Mouse (Mus musculus): ENCODE results near the gene Ostc.

GRCm38 (mm10) chr3:130662496-130662895, 46.7 kb downstream of the Ostc start:
- TF ChIP-seq CTCF (IDR thresholded peaks at IDR 0.05; ENCODE audit: low read depth, low read length) (no peak), TAL1 (conservative IDR thresholded peaks at IDR 0.05; ENCODE audit: low read depth, low read length) (no peak), GATA1 (IDR thresholded peaks at IDR 0.05; ENCODE audit: borderline replicate concordance, low read length) (no peak), POLR2AphosphoS5 (IDR thresholded peaks at IDR 0.05; ENCODE audit: insufficient replicate concordance, low read depth, low read length) (no peak), GATA2 (IDR thresholded peaks at IDR 0.05; ENCODE audit: borderline replicate concordance, low read depth, low read length) (no peak)
